Mouse (Mus musculus) spleen, adult 2 months (tissue): ENCODE measurements around the gene Atf7ip2. TPM values are rescaled to one million over a fixed set of nuclear protein-coding genes. Genes with fewer than 3 reads are reported as not detected.
A peak's percentile ranks its signal among the peaks of the same experiment; 100 is the strongest.

Experiments used
- DNase-seq, 2 experiments: peaks; one replicate each; pipeline versions ENCODE4 v3.0.0 to v3.0.0-alpha.2; 2012 to 2021; ENCODE audit warnings: low spot score in 2 of 2, low read depth in 1 of 2
- H3K27ac ChIP-seq: fragments of 200-500 bp; 2 replicates; pipeline ENCODE4 v1.5.1; 2012; ENCODE audit warnings: low read length, inconsistent platforms; ENCODE audit not compliant: insufficient read depth
- H3K27me3 ChIP-seq: fragments of 200-500 bp; 2 replicates; pipeline ENCODE4 v1.6.1; 2012; ENCODE audit warnings: mild to moderate bottlenecking, moderate library complexity, low read length, inconsistent platforms; ENCODE audit not compliant: control insufficient read depth, insufficient read depth
- H3K36me3 ChIP-seq: fragments of 200-500 bp; 2 replicates; pipeline ENCODE4 v1.6.1; 2012; ENCODE audit warnings: mild to moderate bottlenecking, low read length, inconsistent platforms; ENCODE audit not compliant: control insufficient read depth, insufficient read depth
- H3K4me1 ChIP-seq: fragments of 200-500 bp; 2 replicates; pipeline ENCODE4 v1.6.1; 2011; ENCODE audit warnings: inconsistent platforms; ENCODE audit not compliant: control insufficient read depth, insufficient read depth, insufficient read length
- H3K4me3 ChIP-seq: fragments of 200-500 bp; 2 replicates; pipeline ENCODE4 v1.5.1; 2011; ENCODE audit warnings: mild to moderate bottlenecking, inconsistent platforms; ENCODE audit not compliant: insufficient read depth, insufficient read length; ENCODE audit errors: extremely low read depth
- CTCF ChIP-seq: fragments of 200-500 bp; IDR thresholded peaks from 2 replicates; pipeline ENCODE4 v1.5.1; 2011; ENCODE audit warnings: mild to moderate bottlenecking, inconsistent platforms; ENCODE audit not compliant: insufficient read depth, insufficient read length, insufficient replicate concordance; ENCODE audit errors: extremely low read depth
- POLR2A ChIP-seq: fragments of 200-500 bp; IDR thresholded peaks from 2 replicates; pipeline ENCODE4 v1.6.1; 2011; ENCODE audit warnings: low read depth, low read length, inconsistent platforms
- WGBS: fragments of 180-500 bp; shearing (Covaris S2); methylation state at CpG from one replicate; pipeline ENCODE4 v1.1.7; 2018; 5-methylcytosine and 5-hydroxymethylcytosine counted together
- polyA plus RNA-seq: library from polyadenylated mRNA; depleted of rRNA; stranded (reverse); fragments of >200 nt; gene quantifications from 2 replicates; pipeline ENCODE4 v1.2.3, GENCODE M21; 2012; rRNA removed

Gene Atf7ip2
- not detected in 2 replicates for polyA plus RNA-seq

DNA sequence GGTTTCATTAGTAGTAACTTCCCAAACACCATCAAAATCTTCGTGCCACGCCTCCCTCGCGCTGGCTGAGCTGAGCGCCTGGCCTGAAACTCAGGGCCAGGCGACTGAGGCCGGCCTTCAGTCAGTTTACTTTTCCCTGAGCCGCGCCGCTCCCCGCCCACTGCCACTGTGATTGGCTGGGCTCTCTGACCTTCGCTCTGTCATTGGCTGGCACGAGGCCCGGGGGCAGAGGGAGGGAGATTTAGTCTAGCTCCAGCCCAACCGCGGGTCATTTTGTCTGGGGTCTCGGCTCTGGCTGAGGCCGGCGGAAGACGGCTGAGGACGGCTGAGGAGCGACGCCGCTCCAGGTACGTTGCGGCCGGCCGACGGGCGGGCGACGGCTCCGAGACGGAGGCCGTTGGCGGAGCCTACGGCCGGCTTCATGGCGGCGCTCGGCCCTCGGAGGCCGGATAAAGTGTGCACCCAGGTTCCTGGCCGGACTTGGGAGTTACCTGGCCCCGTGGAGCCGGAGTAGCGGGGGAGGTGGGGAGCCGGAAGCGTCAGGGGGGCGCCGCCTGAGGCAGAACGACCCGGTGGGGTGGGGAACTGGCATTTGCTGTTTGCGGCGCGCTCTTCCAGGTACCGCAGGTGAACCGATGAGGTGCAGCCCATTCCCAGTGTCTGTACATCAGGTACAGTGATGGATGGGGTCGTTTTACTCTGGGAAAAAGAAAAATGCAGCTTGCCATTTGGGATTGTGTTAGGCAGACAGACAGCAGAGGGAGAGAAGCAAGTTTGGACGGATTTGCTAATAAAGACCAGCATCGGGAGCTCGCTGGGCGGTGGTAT lies at the start of gene Atf7ip2:
Gene Atf7ip2 (plus strand): TSS at position 34 of the 828 bp plus-strand sequence.
- Histone ChIP-seq H3K27me3 (peaks cover 12% of the 10 kb centered on the region), H3K4me3 (peak within 1 kb of the TSS; percentile 26; the same call in 1 of the 2 replicates), H3K36me3 (no peaks in the 10 kb centered on the region), H3K4me1 (peaks cover 3% of the 10 kb centered on the region; the same call in 1 of the 2 replicates), H3K27ac (no peak within 1 kb of the TSS)
- peak in 1 of 2 experiments; percentile 24 for DNase-seq
- TF ChIP-seq CTCF (no peak), POLR2A (no peak)
- 4% methylated on average over 63 of the region's 63 CpGs for WGBS

DNA sequence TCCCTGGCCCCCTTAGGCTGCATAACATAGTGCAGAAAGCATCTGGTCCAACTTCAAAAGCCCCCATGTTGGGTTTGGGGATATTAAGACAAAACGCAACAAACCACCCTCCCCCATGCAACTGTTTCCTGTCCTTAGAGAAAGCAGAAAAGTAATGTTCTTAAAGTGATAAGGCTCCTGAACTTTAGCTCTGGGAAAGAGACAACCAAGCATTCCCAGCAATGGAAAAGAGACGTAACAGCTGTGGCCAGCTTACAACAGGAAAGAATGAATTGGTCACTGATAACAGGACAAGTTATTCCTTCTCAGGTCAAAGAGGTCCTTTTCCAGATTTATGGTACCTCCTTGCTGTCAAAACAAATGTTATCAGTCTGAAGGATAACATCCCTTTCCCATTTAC lies 49.3 kb upstream of the Atf7ip2 start:
- Histone ChIP-seq H3K27ac (no peak overlapping the region), H3K4me1 (no peaks in the 10 kb centered on the region), H3K4me3 (no peak overlapping the region), H3K27me3 (no peaks in the 10 kb centered on the region; the same call in 1 of the 2 replicates), H3K36me3 (no peaks in the 10 kb centered on the region)
- DNase-seq, result no peak
- no peak for TF ChIP-seq POLR2A
- TF ChIP-seq CTCF, result no peak
- 58% methylated on average over 2 of the region's 2 CpGs for WGBS

GRCm38 (mm10) chr16:10147401-10147800 lies 45.1 kb upstream of the Atf7ip2 start:
- WGBS, result 87% methylated on average over 5 of the region's 5 CpGs
- DNase-seq, result no peak
- TF ChIP-seq CTCF, result no peak
- TF ChIP-seq POLR2A, result no peak
- H3K36me3 ChIP-seq, result no peaks in the 10 kb centered on the region
- H3K27me3 ChIP-seq, result no peaks in the 10 kb centered on the region; the same call in 1 of the 2 replicates
- no peak overlapping the region for H3K27ac ChIP-seq
- no peak overlapping the region for H3K4me3 ChIP-seq
- no peaks in the 10 kb centered on the region for H3K4me1 ChIP-seq

DNA sequence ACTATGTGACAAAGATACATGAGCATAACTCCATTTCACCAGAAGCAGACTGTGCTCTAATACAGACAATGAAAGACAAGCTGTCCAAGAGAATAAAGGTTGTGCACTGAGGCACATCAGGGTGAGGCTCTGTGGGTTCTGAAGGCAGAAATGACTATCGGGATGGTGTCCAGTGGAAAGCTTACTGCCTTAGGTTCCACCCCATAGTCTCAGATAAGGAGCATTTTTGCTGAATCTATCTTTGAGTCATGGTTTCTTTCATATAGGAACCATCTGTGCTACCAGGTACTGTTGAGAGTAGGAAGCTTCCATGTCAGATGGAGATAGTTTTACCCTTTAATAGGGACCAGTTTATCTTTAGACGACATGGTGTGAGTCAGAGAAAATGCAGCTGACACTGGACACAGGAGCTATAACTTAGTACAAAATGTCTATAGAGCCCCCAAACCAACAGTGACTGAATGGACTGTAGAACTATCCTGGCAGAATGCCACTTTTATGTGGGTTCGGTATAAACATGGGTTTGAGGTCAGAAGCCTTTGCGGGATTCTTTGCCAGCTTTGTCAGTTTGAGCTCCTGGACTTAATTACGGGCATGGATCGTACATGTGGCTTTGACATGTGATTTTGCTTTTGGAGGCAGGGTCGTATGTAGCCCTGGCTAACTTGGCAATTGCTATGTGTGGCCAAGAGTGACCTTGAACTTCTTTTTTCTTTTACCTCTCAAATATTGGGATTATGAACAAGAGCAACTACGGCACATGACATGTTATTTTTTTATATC lies 23.2 kb upstream of the Atf7ip2 start:
- no peak overlapping the region for H3K27ac ChIP-seq
- no peak overlapping the region for H3K4me3 ChIP-seq
- no peaks in the 10 kb centered on the region for H3K36me3 ChIP-seq
- WGBS, result 91% methylated on average over 8 of the region's 8 CpGs
- H3K4me1 ChIP-seq, result no peaks in the 10 kb centered on the region
- no peak for DNase-seq
- no peak for TF ChIP-seq CTCF
- no peak for TF ChIP-seq POLR2A
- H3K27me3 ChIP-seq, result no peaks in the 10 kb centered on the region

- H3K4me1 ChIP-seq, result no peaks in the 10 kb centered on the region
- DNase-seq, result no peak
- H3K27me3 ChIP-seq, result no peaks in the 10 kb centered on the region
- H3K4me3 ChIP-seq, result no peak within 1 kb of the TSS
- TF ChIP-seq POLR2A, result no peak
- no peak for TF ChIP-seq CTCF
- no peaks in the 10 kb centered on the region for H3K36me3 ChIP-seq
- no peak within 1 kb of the TSS for H3K27ac ChIP-seq
- WGBS, result 92% methylated on average over 22 of the region's 22 CpGs
These were observed 22.5 kb upstream of the Atf7ip2 start, which contains the start of gene Rpl39l for GRCm38 (mm10) chr16:10170005-10170404. Gene Rpl39l (plus strand): TSS chr16:10170226.

GRCm38 (mm10) chr16:10171276-10171675 lies 21.2 kb upstream of the Atf7ip2 start:
- 87% methylated on average over 4 of the region's 4 CpGs for WGBS
- Histone ChIP-seq H3K4me3 (no peak overlapping the region), H3K4me1 (no peaks in the 10 kb centered on the region), H3K36me3 (no peaks in the 10 kb centered on the region), H3K27me3 (no peaks in the 10 kb centered on the region), H3K27ac (no peak overlapping the region)
- TF ChIP-seq CTCF, result no peak
- TF ChIP-seq POLR2A, result no peak
- no peak for DNase-seq
